Mouse (Mus musculus): ENCODE measurements at regions not wholly inside any gene's neighbourhood (a gene's known extent, or its start where the extent isn't known, plus 50 kb on each side); places are given as distances from the start of the nearest gene placed in this dataset.

DNA sequence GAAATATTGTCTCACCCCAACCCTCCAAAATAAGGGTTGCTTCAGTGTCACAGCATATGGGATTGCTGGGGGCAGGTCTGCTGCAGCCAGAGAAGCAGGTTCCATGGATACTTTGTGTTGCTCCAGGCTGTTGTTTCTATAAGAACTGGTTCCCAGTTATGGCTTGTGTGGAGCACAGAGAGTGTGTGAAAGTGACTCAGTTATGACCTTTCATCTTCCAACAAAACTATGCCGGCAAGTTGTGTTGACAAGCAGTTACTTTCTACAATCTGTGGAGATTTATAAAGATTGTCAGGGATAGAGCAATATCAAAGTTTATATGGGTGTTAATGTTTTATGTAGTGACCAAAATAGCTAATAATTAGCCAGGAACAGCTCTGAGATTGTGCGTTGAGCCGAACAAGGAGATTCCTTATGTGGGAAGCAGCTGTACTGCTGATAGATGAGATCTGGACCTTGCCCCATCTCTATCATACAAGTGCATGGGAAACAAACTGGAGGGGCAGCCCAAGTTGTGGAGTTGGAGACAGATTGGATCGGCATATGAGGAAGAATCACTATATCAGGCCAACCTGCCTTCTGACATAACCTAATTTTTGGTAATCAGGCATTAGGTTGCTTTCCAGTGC, 305.1 kb downstream of the Zfp619 start:
- no peak overlapping the region for H3K4me3 ChIP-seq (ENCODE audit: low read depth, low read length)
- WGBS (ENCODE audit: insufficient replicate concordance): 65% methylated on average over 4 of the region's 4 CpGs
- H3K36me3 ChIP-seq (ENCODE audit: control insufficient read depth, insufficient read depth): no peaks in the 10 kb centered on the region
- no peaks in the 10 kb centered on the region for H3K27me3 ChIP-seq (ENCODE audit: control insufficient read depth, insufficient read depth, low read depth, low read length)
- no peak overlapping the region for H3K9ac ChIP-seq (ENCODE audit: low read depth, low read length)
- no peaks in the 10 kb centered on the region for H3K4me1 ChIP-seq (ENCODE audit: control insufficient read depth, low read depth, low read length)
- no peak overlapping the region for H3K27ac ChIP-seq (ENCODE audit: low read length)
- H3K4me2 ChIP-seq (ENCODE audit: low read depth, low read length): no peak overlapping the region
- no peak for ATAC-seq (ENCODE audit: low read depth)
- no peaks in the 10 kb centered on the region for H3K9me3 ChIP-seq (replicated peaks; ENCODE audit: control insufficient read depth, low read length)

DNA sequence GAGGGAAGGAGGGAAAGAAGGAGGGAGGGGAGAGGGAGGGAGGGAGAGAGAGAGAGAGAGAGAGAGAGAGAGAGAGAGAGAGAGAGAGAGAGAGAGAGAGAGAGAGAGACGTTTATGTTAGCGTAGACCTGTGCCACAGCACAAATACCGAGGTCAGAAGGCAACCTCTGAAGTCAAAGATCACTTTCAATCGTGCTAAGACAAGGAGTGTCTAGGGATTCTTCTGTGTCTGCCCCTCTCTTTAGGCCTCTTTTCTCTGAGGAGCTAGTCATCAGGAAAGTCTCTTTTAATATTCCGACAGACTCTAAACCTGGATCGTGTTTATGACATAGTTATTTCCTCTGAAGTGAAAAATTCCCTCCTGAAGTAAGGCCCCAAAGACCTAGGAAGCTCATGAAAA, 310.8 kb downstream of the Zfp619 start:
- Histone ChIP-seq H3K36me3 (ENCODE audit: control insufficient read depth, insufficient read depth) (no peaks in the 10 kb centered on the region), H3K9me3 (replicated peaks; ENCODE audit: control insufficient read depth, low read length) (no peaks in the 10 kb centered on the region), H3K27me3 (ENCODE audit: control insufficient read depth, insufficient read depth, low read depth, low read length) (no peaks in the 10 kb centered on the region), H3K4me3 (ENCODE audit: low read depth, low read length) (no peak overlapping the region), H3K9ac (ENCODE audit: low read depth, low read length) (no peak overlapping the region), H3K27ac (ENCODE audit: low read length) (no peak overlapping the region), H3K4me1 (ENCODE audit: control insufficient read depth, low read depth, low read length) (no peaks in the 10 kb centered on the region), H3K4me2 (ENCODE audit: low read depth, low read length) (no peak overlapping the region)
- no peak for ATAC-seq (ENCODE audit: low read depth)
- WGBS (ENCODE audit: insufficient replicate concordance): 57% methylated on average over 6 of the region's 6 CpGs

DNA sequence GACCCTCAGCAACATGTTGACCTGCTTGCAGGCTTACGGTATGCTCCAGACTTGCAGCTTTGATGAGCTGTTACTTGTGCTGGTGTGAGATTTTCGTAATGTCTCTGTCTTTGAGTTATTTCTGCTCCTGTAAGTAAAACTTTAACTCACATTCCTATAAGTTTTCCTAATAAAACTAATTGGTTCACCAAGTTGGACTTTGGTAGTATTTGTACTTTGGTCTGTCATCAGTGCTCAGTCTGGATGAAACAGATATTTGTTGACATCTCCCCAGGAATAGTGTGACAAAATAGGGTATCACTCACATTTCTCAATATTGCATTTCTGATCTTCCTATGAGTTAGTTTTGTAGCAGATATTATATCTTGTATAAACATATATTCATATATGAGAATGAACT, 313.3 kb downstream of the Zfp619 start:
- Histone ChIP-seq H3K4me3 (ENCODE audit: low read depth, low read length) (no peak overlapping the region), H3K4me1 (ENCODE audit: control insufficient read depth, low read depth, low read length) (no peaks in the 10 kb centered on the region), H3K4me2 (ENCODE audit: low read depth, low read length) (no peak overlapping the region), H3K27me3 (ENCODE audit: control insufficient read depth, insufficient read depth, low read depth, low read length) (no peaks in the 10 kb centered on the region), H3K27ac (ENCODE audit: low read length) (no peak overlapping the region), H3K36me3 (ENCODE audit: control insufficient read depth, insufficient read depth) (no peaks in the 10 kb centered on the region), H3K9me3 (replicated peaks; ENCODE audit: control insufficient read depth, low read length) (no peaks in the 10 kb centered on the region), H3K9ac (ENCODE audit: low read depth, low read length) (no peak overlapping the region)
- WGBS (ENCODE audit: insufficient replicate concordance): 46% methylated on average over 2 of the region's 2 CpGs
- ATAC-seq (ENCODE audit: low read depth): peak; percentile 19; the same call in 1 of the 2 replicates

DNA sequence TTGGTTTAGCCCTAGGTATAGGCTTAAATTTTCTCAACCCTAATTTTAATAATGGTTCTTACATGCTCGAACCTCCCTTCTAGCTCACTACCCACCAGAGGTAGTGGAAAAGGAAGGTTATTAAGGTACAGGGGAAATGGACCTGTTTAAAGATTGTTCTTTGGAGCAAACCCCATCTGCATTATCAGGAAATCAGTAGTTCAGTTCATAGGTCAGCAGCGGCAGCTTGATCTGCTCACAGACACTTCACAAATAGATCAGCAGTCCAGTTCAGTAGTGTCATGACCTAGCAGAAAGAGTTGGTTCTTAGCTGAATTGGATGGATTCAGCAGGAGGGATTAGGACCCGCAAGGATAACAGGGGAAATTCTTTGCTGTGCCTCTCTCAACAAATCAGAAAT, 324.4 kb downstream of the Zfp619 start:
- Histone ChIP-seq H3K36me3 (ENCODE audit: control insufficient read depth, insufficient read depth) (no peaks in the 10 kb centered on the region), H3K9ac (ENCODE audit: low read depth, low read length) (no peak overlapping the region), H3K27me3 (ENCODE audit: control insufficient read depth, insufficient read depth, low read depth, low read length) (no peaks in the 10 kb centered on the region), H3K4me3 (ENCODE audit: low read depth, low read length) (no peak overlapping the region), H3K4me1 (ENCODE audit: control insufficient read depth, low read depth, low read length) (no peaks in the 10 kb centered on the region), H3K27ac (ENCODE audit: low read length) (no peak overlapping the region), H3K9me3 (replicated peaks; ENCODE audit: control insufficient read depth, low read length) (no peaks in the 10 kb centered on the region), H3K4me2 (ENCODE audit: low read depth, low read length) (no peak overlapping the region)
- WGBS (ENCODE audit: insufficient replicate concordance): 61% methylated on average over 3 of the region's 3 CpGs
- no peak for ATAC-seq (ENCODE audit: low read depth)

DNA sequence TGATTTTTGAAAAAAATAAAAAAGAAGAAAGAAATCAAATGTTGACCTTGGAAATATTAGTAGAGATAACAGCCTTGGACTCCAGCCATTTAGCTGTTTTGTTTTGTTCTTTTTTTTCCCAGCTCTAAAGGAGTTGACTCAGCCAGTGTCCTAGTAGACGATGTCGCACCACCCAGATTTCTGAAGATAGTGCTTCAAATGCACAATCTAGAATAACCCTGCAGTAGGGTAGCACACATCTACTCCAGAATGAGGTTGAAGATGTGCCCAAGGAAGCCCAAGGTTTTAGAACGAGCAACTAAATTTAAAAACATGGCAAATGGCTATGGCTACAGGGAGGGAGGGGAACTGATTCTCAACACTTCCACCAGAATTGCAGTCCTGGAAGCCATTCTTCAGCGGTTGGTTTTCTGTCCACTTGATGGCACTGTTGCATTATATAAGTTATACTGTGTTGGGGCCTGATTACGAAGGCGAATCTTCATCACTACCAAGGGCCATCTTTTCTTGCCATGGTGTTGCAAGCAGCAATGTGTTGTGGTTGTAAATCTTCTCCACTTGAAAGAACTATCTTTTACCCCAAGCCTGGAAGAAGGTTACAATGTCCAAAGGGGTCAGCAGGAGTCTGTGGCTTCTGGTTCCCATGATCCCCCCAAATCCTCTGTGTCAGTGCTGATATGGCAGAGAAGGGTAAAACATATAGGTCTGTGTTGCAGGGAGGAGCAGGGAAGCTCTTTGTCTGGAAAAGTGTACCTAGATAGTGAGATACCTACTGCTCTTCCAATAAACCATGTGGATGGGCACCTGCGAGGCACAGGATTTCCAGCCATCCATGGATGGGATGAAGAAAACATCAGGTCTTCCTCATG, 330.6 kb downstream of the Zfp619 start:
- ATAC-seq (ENCODE audit: low read depth): no peak
- Histone ChIP-seq H3K4me2 (ENCODE audit: low read depth, low read length) (no peak overlapping the region), H3K9me3 (replicated peaks; ENCODE audit: control insufficient read depth, low read length) (no peaks in the 10 kb centered on the region), H3K4me1 (ENCODE audit: control insufficient read depth, low read depth, low read length) (no peaks in the 10 kb centered on the region), H3K36me3 (ENCODE audit: control insufficient read depth, insufficient read depth) (no peaks in the 10 kb centered on the region), H3K27ac (ENCODE audit: low read length) (no peak overlapping the region), H3K4me3 (ENCODE audit: low read depth, low read length) (no peak overlapping the region), H3K9ac (ENCODE audit: low read depth, low read length) (no peak overlapping the region), H3K27me3 (ENCODE audit: control insufficient read depth, insufficient read depth, low read depth, low read length) (no peaks in the 10 kb centered on the region)
- 33% methylated on average over 7 of the region's 7 CpGs for WGBS (ENCODE audit: insufficient replicate concordance)

DNA sequence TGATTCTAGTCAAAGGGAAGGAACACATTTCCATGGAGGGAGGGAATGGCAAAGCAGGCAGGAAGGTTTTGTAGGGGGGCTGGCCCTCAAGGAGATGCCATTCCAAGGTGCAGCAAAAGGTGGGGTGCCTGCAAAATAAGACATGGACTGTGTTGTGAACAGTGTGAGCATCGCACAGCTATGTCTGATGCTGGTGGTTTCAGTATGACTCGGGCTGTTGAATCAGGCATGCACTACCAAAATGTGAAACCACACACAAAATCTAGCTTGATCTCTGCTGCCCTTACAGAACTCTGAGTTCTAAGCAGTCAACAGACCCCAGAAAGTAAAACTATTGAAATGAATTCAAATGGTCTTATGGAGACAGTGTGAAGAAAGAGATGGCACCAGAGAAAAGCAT, 339.7 kb downstream of the Zfp619 start:
- Histone ChIP-seq H3K4me3 (ENCODE audit: low read depth, low read length) (no peak overlapping the region), H3K27me3 (ENCODE audit: control insufficient read depth, insufficient read depth, low read depth, low read length) (no peaks in the 10 kb centered on the region), H3K36me3 (ENCODE audit: control insufficient read depth, insufficient read depth) (no peaks in the 10 kb centered on the region), H3K9ac (ENCODE audit: low read depth, low read length) (no peak overlapping the region), H3K27ac (ENCODE audit: low read length) (no peak overlapping the region), H3K4me1 (ENCODE audit: control insufficient read depth, low read depth, low read length) (no peaks in the 10 kb centered on the region), H3K9me3 (replicated peaks; ENCODE audit: control insufficient read depth, low read length) (no peaks in the 10 kb centered on the region), H3K4me2 (ENCODE audit: low read depth, low read length) (no peak overlapping the region)
- WGBS (ENCODE audit: insufficient replicate concordance): 52% methylated on average over 2 of the region's 2 CpGs
- ATAC-seq (ENCODE audit: low read depth): no peak

DNA sequence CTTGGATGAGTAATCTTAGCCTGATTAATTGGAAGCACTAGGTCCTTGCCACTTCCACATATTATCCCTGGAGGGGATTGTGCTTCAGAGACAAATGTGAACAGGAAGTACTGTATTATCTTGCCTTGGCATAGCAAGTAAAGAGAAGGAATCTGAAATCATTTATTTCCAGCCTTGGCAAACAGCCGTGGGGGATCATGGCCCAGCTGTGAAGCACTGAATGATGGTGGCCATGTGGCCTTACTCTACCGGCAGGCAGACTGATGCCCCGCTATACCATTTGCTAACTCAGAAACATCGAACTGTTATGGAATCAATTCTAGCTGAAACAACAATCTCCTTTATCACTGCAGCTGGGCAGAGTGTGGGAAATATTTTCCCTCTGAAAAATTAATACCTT, 345.3 kb downstream of the Zfp619 start:
- no peak for ATAC-seq (ENCODE audit: low read depth)
- Histone ChIP-seq H3K4me2 (ENCODE audit: low read depth, low read length) (no peak overlapping the region), H3K4me3 (ENCODE audit: low read depth, low read length) (no peak overlapping the region), H3K9ac (ENCODE audit: low read depth, low read length) (no peak overlapping the region), H3K27ac (ENCODE audit: low read length) (no peak overlapping the region), H3K9me3 (replicated peaks; ENCODE audit: control insufficient read depth, low read length) (no peaks in the 10 kb centered on the region), H3K27me3 (ENCODE audit: control insufficient read depth, insufficient read depth, low read depth, low read length) (no peaks in the 10 kb centered on the region), H3K36me3 (ENCODE audit: control insufficient read depth, insufficient read depth) (no peaks in the 10 kb centered on the region), H3K4me1 (ENCODE audit: control insufficient read depth, low read depth, low read length) (no peaks in the 10 kb centered on the region)
- 53% methylated on average over 4 of the region's 4 CpGs for WGBS (ENCODE audit: insufficient replicate concordance)

DNA sequence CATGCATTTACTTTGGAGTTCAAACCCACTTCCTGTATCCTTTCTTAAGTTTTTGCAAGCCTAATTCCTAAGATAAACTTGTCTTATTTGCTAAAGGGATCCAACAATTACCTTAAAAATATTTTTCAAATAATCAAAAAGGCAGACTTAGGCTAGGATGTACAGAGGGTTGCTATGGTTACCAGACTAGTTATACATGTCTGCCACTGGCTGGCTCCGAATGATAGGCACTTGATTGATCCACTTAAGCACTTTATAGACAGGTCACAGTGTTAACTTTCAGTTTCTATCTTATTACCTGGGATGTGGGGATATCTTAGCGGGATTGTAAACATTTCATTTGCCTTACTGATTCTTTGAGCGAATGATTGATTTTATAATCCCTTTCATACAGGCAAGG, 346.6 kb downstream of the Zfp619 start:
- Histone ChIP-seq H3K27ac (ENCODE audit: low read length) (no peak overlapping the region), H3K4me1 (ENCODE audit: control insufficient read depth, low read depth, low read length) (no peaks in the 10 kb centered on the region), H3K9ac (ENCODE audit: low read depth, low read length) (no peak overlapping the region), H3K36me3 (ENCODE audit: control insufficient read depth, insufficient read depth) (no peaks in the 10 kb centered on the region), H3K9me3 (replicated peaks; ENCODE audit: control insufficient read depth, low read length) (no peaks in the 10 kb centered on the region), H3K4me3 (ENCODE audit: low read depth, low read length) (no peak overlapping the region), H3K27me3 (ENCODE audit: control insufficient read depth, insufficient read depth, low read depth, low read length) (no peaks in the 10 kb centered on the region), H3K4me2 (ENCODE audit: low read depth, low read length) (no peak overlapping the region)
- ATAC-seq (ENCODE audit: low read depth): no peak
- WGBS (ENCODE audit: insufficient replicate concordance): 61% methylated on average over 3 of the region's 3 CpGs

DNA sequence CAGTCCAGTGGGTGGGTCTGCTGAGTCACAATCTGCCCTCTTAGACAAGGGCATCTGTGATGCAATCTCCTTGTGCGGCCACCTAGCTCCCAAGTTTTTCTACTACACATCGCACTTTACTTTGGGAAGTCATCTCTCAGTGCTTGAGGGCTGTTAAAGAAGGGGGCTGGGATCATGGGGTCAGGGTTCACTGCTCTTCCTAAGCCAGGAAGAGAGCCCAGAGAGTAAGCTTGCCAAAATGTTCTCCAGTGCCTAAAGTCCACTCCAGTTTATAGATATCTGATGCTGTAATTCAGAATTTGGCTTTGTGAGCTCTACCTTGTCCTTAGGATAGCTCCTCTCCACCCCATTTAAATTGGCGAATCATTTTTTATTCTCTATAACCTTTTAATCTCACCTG, 347.2 kb downstream of the Zfp619 start:
- Histone ChIP-seq H3K4me3 (ENCODE audit: low read depth, low read length) (no peak overlapping the region), H3K4me2 (ENCODE audit: low read depth, low read length) (no peak overlapping the region), H3K27ac (ENCODE audit: low read length) (no peak overlapping the region), H3K36me3 (ENCODE audit: control insufficient read depth, insufficient read depth) (no peaks in the 10 kb centered on the region), H3K4me1 (ENCODE audit: control insufficient read depth, low read depth, low read length) (no peaks in the 10 kb centered on the region), H3K27me3 (ENCODE audit: control insufficient read depth, insufficient read depth, low read depth, low read length) (no peaks in the 10 kb centered on the region), H3K9me3 (replicated peaks; ENCODE audit: control insufficient read depth, low read length) (no peaks in the 10 kb centered on the region), H3K9ac (ENCODE audit: low read depth, low read length) (no peak overlapping the region)
- 67% methylated on average over 3 of the region's 3 CpGs for WGBS (ENCODE audit: insufficient replicate concordance)
- ATAC-seq (ENCODE audit: low read depth): no peak
